Mouse (Mus musculus) CH12.LX (cell line): Measurements from ENCODE around the gene Gm20388.

Source experiments
- GABPA ChIP-seq: IDR thresholded peaks from 2 replicates; pipeline ENCODE4 v1.6.1; 2012; ENCODE audit warnings: low read depth, low read length, improper control_type of control experiment, inconsistent platforms; ENCODE audit not compliant: insufficient replicate concordance
- IRF4 ChIP-seq: IDR thresholded peaks from 2 replicates; pipeline ENCODE4 v1.6.1; 2014; ENCODE audit warnings: low read depth, mild to moderate bottlenecking, inconsistent platforms, low read length, improper control_type of control experiment
- NELFE ChIP-seq: IDR thresholded peaks from 2 replicates; pipeline ENCODE4 v1.6.1; 2011; ENCODE audit warnings: low read depth, low read length, improper control_type of control experiment
- POLR2A ChIP-seq: IDR thresholded peaks from 2 replicates; pipeline ENCODE4 v1.6.1; 2011; ENCODE audit warnings: low read depth, mild to moderate bottlenecking, improper control_type of control experiment, low read length
- SMC3 ChIP-seq: IDR thresholded peaks from 2 replicates; pipeline ENCODE4 v1.6.1; 2011; ENCODE audit warnings: low read depth, low read length, improper control_type of control experiment

GRCm38 (mm10) chr8:122568881-122569309, 2658.3 kb downstream of the Gm20388 start:
- no peak for TF ChIP-seq IRF4
- TF ChIP-seq SMC3 = no peak
- TF ChIP-seq GABPA = no peak
- TF ChIP-seq POLR2A = no peak
- TF ChIP-seq NELFE = no peak
